Mouse (Mus musculus) ovary, postnatal 14 days (tissue): ENCODE measurements at regions not wholly inside any gene's neighbourhood (a gene's known extent, or its start where the extent isn't known, plus 50 kb on each side); places are given as distances from the start of the nearest gene placed in this dataset.
A peak's percentile ranks its signal among the peaks of the same experiment; 100 is the strongest.

Experiments
- DNase-seq: peaks from one replicate; pipeline ENCODE4 v3.0.0; 2022; ENCODE audit warnings: low spot score

DNA sequence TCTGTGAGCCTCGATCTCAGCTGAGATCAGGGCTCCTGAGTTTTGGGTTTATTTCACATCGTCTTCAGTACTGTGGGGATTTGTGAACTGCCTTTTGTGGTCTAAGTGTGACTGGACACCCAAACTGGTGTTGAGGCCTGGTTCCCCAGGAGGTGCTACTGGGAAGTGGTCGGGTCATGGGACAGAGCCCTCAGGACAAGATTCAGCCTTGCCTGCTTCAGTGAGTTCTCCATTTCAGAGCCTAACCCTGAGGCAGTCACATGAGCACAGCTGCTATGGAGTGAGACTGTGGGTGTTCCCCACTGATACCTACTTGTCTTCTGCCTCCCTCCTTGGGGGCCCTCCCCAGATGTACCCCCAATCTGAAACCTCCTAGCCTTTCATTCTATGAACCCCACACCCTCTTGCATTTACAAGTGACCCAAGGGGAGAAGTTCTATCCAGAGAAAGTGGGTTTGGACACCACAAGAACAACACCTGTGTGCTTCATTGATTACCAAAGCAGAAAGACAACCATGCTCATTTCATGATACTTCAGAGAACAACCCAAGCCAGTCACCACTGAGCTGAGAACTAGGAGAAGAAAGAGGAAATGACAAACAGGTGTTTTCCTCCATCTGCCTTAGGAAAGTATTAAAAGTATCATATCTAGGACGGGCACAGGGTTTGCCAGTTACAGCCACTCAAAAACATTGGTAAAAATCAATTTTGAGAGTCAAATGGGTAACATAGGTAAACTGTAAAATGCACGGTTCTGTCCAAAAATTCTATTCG lies 255.8 kb downstream of the Tle3 start:
- no peak for DNase-seq

GRCm38 (mm10) chr9:61622933-61623332 lies 250.8 kb downstream of the Tle3 start:
- no peak for DNase-seq

- DNase-seq, result no peak
These were observed 249.8 kb downstream of the Tle3 start for GRCm38 (mm10) chr9:61621939-61622338.

DNA sequence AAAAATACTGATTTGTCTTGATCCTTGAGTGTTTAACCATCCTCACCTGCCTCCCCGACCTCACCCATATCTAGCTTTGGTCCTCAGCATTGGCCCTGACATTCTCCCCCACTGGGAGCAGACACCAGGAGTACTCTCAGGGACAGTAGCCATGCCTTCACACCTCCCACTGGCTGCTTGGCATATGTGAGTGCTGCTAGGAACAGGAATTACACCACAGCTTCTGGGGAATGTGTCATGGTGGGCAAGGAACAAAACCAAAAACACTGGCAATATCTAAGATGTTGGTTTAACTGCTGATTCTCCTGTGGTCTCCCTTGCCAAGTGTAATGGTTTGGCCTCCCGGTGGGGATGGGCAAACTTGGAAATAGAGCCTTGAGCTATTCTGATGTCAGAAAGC lies 248.6 kb downstream of the Tle3 start:
- no peak for DNase-seq

DNA sequence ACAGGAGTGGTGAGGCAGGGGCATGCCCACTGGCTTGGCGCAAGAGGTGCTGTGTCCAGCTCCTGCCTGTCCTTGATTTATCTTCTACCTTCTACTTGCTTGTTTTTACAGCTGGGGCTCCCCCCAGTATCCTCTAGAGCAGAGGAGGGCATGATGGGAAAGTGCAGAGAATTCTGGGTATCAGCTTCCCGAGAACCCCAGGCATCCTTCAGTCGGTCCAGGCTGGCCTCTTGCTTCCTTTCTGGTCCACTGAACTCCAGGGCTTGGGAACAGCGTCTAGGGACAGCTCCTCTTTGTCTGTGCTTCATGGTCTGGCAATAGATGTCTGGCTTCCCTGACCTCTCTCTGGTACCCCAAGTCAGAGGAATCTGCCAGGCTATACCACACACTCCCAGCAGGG lies 247.9 kb downstream of the Tle3 start:
- no peak for DNase-seq

DNA sequence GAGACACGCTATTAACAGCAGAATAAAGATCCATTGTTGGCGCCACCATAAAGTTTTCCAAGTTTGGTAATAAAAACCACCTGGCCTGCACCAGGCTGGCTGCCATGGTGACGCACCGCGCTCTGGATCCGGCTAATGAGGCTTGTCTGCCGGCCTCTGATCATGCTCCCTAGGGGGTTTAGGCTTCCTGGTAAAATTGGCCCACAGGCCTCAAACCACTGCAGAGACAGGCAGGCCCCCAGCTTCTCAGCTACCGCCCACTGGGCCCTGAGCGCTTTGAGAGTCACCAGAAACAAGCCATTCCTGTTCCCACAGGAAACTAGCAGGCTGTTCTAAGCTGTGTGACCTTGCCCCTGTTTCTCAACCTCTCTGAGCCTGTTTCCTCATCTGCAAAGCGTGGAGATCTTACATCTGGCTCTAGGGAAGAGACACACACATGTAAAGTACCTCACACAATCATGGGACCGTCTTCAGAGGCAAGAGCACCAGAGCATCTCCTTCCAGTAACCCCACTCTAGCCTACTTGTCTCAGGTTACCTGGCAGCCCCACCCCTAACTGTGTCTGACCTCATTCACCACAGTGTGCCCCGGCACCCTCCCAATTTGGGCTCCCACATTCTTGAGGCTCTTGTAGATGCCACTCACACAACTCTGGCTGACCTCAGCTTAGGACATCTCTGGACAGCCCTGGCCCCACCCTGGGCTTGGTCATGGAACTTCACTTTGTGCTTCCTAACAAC lies 246.5 kb downstream of the Tle3 start:
- DNase-seq, result peak; percentile 13

DNA sequence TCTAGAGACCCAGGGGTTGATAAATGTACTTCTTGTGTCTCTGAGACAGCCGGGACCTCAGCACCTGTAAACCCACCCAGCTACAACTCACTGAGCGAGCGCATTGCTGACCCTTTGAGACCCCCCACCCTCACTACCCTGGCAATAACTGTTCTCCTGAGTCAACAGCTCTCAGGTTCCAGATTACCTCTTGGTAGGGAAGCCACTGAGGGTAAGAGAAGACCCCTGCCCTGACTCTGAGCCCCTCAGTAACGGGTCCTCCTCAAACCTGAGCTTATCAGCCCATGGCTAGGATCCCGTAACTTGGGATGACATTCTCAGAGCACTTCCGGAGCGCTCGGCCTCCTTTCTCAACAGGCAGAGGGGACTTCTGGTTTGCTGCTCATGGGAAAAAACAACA lies 245.8 kb downstream of the Tle3 start:
- DNase-seq, result no peak

- no peak for DNase-seq
These were observed 243.4 kb downstream of the Tle3 start for GRCm38 (mm10) chr9:61615556-61615955.

DNA sequence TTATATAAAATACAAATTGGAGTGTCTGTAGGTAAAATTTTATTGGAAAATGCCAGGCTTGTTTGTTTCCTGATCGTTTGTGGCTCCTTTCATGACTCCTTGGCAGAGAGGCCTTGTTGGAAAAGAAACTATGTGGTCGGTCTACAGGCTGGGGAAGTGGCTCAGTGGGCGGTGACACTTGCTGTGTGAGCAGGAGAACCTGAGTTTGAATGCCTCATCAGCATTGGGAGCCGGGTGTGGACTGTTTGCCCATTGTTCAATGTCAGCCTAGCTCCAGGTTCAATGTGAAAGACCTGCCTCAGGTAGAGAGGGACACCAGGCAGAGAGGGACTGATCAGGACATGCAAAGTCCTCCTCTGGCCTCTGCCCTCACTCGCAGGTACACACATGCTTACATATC lies 235.4 kb downstream of the Tle3 start:
- no peak for DNase-seq

DNA sequence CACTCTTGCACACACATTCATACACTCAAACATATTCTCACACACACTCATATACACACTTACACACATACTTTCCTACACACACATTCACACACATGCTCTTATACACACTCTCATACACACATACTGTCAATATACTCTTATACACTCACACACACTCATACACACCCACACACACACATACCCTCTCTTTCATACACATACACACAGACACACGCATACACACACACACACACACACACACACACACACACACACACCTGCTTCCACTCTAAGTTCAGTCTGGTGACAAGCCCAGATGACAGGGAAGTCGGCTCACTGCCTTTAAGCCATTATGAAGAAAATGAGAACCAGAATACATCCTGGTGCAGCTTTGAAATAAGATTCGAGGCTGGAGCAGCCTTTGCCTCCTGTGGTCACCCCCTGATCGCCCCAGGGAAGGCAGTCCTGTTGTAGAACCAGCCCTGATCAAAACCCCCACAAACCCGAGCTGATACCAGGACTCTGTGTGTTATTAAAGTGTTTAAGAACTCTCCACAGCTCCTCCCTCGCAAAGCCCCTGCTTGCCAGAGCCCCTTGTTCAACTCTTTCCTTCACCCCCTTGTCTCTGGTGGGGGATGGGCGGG lies 230.3 kb downstream of the Tle3 start:
- no peak for DNase-seq

GRCm38 (mm10) chr9:61601911-61602310 lies 229.7 kb downstream of the Tle3 start:
- no peak for DNase-seq

DNA sequence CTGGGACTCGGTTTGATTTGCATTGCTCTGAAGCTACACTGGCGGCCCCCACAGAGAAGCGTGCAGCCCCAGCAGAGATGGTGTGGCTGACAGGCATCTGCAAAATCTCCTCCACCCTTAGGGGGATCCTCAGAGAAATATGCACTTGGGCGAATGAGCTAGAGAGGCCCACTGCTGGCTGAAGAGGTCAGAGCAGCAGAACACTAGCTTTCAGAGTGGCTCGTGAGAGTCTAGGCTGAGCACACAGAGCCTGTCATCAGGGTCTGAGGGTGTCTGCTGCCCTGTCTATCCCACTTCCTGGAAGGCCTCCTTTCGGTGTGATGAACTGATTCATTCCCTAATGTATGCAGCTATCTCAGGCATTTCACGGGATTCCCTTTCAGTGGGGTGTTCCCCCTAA lies 225.1 kb downstream of the Tle3 start:
- no peak for DNase-seq

- DNase-seq, result no peak
These were observed 224.4 kb downstream of the Tle3 start for GRCm38 (mm10) chr9:61596410-61597108.

- no peak for DNase-seq
These were observed 223.2 kb downstream of the Tle3 start for GRCm38 (mm10) chr9:61595170-61595967.

GRCm38 (mm10) chr9:61593991-61594390 lies 221.8 kb downstream of the Tle3 start:
- DNase-seq, result no peak

DNA sequence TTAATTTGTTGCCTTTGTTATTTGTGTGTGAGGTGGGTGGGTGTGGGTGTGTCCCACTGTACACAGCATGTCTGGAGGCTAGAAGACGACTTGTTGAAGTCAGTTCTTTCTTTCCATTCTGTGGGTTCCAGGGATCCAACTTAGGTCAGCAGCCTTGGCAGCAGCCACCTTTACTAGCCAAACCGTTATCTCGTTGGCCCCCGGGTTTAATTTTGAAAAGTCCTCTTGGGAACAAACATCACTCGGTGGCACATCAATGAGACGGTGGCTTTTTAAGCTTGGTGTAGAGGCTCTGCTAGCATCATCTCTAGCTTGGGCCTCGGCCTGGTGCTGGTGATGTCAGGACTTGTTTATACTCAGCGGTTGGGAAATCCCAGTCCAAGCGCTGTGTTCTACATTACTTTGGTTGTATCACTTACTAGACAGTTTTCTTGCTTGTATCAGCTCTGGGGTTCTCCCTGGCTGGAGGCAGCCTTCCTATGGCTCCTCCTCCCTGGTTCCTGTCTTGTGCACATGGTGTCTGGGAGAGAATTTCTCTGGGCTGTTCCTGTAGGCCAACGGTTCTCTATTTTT lies 217.6 kb downstream of the Tle3 start:
- no peak for DNase-seq

DNA sequence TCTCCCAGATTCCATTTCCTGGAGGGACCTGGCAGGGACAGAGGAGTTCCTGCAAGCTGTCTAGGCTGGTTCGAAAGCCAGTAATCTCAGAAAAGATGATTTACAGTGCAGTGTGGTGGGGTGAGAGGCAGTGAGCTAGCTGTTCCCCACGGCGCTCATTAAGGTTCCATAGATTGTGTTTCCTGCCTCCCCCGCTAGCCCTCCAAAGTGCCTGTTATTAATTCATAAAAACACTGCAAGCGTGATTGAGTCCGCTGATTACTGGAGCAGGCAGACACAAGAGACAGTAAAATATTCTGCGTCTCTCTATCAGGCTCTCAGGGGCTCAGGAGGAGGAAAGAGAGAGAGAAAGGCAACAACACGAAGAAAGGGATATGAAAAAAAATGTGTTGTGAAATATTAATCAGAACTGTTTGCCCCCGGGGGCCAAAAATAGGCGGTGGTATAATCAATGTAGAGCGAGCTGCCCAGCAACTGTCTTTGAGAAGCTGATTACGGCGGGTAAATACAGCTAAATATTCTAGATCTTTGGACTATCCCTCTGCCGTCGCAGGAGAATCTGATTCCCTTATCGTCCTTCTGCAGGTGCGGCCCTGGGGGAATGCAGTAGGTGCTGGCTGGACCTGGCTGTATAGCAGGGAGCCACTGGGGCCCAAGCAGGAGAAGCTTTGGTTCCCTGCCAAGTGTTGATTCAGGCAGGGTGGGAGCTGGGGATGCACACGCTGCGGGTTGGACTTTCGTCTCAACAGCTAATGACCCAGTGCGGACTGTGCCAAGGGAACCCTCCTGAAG lies 211.3 kb downstream of the Tle3 start:
- no peak for DNase-seq

DNA sequence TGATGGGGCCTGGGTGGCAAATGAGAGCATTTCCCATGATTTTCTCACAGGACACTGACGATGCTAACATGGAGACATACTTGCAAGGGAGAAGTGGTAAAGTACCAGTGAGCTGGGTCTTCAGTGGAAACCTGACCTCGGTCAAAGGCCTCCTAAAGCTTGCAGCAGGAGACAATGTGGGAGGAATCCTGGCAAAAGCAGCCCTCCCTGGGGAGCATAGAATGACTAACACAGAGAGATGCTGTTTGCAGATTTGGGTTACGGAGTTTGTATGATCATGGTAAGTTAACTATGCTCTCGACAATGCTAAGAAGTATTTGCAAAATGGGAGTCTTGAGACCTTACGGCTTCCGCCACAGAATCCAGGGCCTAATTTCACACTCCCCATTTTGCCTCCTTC lies 208.9 kb downstream of the Tle3 start:
- DNase-seq, result no peak

DNA sequence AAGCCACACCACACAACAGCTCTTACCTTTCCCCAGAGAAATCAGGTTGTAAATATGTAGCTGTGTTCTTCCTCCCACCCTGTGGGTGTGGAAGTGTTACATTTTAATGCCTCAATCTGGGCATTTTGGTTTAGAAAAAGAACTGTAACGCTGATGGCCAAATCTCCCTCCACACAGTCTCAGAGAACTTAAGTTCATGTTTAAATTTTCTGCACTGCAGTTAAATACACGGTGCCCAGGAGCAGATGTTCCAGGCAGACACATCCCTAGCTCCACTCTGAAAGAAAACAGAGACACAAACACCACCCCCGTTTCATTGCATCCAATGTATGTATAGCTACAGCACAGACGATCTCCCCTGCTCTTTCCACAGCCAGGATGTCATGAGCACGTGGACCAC lies 206.1 kb downstream of the Tle3 start:
- DNase-seq, result no peak

- DNase-seq, result no peak
These were observed 201.6 kb downstream of the Tle3 start for GRCm38 (mm10) chr9:61573634-61574359.
